Mouse (Mus musculus) NIH3T3 (cell line): ENCODE data around the gene Gm21969.

Experiments used
- DNase-seq: peaks from one replicate; pipeline ENCODE4 v3.0.0-alpha.2; 2012; ENCODE audit warnings: low read depth

Gm21969 gene

DNA sequence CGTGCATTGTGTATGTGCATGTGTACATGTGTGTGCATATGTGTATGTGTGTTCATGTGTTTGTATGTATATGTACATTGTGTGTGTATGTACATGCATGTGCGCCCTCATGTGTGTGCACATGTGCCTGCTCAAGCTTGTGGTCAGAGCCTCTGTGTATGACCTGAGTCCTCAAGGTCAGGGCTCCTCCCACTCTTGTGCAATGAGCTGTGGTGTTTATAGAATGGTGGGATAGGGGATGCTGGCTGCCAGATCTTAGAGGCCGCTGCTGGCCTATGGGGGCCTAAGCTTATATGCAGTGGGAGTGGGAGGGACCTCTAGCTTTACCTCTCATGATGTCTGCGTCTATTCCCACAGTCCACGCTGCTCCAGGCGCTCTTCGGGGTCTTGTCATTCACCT lies 17.3 kb upstream of the Gm21969 start:
- no peak for DNase-seq

DNA sequence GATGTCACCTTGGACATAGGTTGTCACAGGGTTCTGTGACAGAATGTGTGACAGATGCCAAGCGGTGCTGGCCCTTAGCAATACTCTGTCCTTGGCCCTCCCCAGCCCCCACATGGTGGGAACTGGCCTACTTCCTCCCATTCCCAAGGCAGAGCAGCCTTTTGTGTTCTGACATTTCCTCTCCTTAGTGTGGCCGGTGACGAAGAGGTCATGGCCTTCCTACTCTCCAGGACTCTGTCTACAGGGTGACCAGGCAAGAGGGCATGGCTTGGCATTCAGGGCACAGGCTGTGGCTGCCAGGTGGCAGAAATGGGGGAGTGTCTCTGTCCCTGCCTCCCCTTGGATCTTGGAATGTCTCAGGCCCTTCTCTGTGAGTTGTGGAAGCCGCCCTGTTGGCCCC lies 15.6 kb upstream of the Gm21969 start:
- DNase-seq: no peak

- no peak for DNase-seq
Observed at GRCm38 (mm10) chr4:139587773-139588172, 15.2 kb upstream of the Gm21969 start.

- DNase-seq: no peak
Observed at GRCm38 (mm10) chr4:139589351-139590027, 13.5 kb upstream of the Gm21969 start.

- DNase-seq: no peak
Observed at GRCm38 (mm10) chr4:139590446-139590845, 12.5 kb upstream of the Gm21969 start.

- no peak for DNase-seq
Observed at GRCm38 (mm10) chr4:139592895-139593294, 10.1 kb upstream of the Gm21969 start.

GRCm38 (mm10) chr4:139593383-139593782 lies 9.6 kb upstream of the Gm21969 start:
- DNase-seq: no peak

DNA sequence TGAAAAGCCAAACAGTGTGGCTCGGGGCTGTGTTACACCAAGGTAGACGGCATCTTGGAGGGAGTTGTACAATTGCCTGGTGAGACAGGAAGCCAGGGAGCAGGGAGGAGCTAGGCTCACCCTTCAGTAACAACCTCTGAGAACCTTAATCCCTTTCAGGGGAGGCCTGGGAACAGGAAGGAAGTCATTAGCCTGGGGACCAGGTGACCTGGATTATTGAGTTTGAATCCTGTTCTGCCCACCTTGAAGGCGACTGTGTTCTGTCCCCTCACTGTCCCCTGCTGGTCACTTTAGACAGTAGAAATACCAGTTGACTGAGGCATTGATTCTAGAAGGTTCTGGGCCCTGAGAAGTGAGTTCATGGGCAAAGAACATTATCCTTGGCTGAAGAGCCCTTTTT lies 8.9 kb upstream of the Gm21969 start:
- no peak for DNase-seq

DNA sequence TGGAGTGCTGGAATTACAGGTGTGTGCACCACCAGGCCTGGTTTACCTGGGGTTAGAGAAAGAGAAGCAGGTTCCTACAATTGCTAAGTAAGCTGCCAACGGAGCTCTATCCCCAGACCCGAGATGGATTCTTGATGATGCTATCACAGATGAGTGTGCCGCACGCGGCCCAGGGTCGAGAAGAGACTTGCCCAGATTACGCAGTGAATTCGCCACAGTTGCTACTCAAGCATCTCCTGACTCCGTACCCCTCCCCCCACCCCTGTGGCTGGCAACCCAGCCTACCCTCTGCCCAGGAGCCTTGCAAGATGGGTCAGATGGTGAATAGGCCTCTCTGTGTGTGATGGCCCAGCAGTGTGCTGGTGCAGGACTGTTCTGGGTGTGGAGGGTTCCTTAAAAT lies 6.3 kb upstream of the Gm21969 start:
- no peak for DNase-seq

GRCm38 (mm10) chr4:139597286-139598284 lies 5.4 kb upstream of the Gm21969 start:
- DNase-seq: no peak

DNA sequence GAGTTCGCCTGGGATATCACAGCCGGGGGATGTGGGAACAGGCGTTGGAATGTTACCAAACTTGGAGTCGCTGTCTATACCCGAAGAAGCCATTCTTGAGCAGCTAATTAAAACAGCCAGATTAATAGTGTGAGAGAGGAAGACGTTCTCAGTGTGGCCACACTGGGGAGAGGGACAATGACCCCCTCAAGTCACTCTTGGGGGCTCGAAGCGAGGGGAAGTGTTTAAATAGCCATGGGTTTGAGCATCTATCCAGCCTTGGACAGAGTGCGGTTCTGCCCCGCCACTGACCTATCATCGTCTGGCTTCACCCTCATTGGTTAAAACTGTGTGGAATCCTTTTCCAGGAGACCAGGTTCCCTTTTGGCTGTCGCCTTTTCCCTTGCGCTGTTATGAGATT lies 4.6 kb upstream of the Gm21969 start:
- no peak for DNase-seq

- peak; percentile 96 for DNase-seq
Observed at GRCm38 (mm10) chr4:139598950-139599518, 4.0 kb upstream of the Gm21969 start.

GRCm38 (mm10) chr4:139601519-139602356 lies 1.2 kb upstream of the Gm21969 start:
- peak; percentile 65 for DNase-seq

DNA sequence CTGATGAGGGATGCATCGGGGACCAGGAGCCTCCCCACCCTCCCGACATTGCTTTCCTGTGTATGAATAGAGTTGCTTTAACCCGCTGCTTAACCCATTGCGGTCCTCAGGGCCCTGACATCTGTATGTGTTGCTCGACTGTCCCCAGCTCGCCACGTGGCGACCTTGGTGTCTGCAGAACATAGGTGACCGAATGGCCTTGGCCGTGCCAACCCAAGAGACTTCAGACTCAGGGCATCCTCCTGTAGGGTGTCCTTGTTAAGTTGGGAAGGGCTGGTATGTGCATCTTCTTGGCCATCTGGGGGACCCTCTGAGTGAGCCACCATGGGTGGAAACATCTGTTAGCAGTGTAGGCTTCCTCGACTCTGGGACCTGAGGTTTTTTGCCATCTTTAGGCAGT lies 2.2 kb downstream of the Gm21969 start:
- no peak for DNase-seq

- DNase-seq: no peak
Observed at GRCm38 (mm10) chr4:139606732-139607131, 3.7 kb downstream of the Gm21969 start.

DNA sequence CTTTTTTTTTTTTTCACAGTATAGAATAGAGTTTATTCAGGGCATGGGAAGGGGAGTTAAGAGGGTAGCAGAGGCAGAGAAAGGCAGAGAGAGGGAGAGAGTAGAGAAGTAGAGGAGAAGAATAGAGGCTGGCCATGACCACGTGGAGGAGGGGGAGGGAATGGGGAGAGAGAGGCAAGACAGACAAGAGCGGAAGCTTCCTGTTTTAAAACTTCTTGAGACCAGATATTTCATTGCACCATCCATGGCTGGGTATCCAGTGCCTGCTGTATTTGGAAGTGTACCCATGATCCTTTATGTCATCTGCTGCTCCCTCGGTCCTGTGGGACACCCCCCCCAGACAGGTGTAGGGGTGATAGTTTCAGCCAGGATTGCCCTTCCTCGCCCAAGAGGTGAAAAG lies 6.0 kb downstream of the Gm21969 start:
- no peak for DNase-seq

DNA sequence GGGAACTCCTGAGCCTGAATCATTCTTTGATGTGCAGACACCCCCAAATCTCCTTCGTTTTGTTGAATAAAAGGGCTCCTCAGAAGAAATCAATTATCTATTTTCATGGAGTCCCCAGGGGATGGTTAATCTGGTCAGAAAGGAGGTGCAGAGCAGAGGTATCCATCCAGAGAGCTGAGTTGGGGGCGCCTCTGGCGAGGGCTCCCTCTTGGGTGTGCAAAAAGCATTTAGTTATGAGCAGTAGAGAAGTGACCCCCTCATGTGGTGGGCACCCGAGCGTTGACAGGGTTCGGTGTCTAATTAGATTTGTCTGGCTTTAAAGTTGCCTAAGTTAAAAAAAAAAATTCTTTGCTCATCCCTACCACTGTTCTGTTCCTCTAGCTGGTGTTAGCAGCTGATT lies 8.0 kb downstream of the Gm21969 start:
- no peak for DNase-seq

DNA sequence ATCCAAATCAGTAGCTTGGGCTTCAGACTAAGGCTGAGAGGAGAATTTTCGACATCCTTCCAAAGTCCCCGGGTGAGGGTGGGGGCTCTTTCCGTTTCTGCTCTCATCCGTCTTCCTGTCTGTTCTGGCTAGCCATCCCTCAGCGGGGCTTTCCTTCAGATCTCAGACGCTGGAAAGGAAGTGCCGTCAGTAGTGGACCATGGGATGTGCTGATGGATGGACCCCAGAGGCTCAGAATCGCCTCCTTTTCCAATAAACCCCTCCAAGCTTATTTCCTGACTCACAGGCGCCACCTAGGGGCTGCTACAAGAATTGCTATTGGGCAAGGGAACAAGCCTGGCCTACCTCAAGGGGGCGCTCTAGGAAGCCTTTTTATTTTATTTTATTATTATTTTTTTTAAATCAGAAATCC lies 8.6 kb downstream of the Gm21969 start:
- DNase-seq: peak; percentile 86

GRCm38 (mm10) chr4:139614524-139615260 lies 11.7 kb downstream of the Gm21969 start:
- no peak for DNase-seq

DNA sequence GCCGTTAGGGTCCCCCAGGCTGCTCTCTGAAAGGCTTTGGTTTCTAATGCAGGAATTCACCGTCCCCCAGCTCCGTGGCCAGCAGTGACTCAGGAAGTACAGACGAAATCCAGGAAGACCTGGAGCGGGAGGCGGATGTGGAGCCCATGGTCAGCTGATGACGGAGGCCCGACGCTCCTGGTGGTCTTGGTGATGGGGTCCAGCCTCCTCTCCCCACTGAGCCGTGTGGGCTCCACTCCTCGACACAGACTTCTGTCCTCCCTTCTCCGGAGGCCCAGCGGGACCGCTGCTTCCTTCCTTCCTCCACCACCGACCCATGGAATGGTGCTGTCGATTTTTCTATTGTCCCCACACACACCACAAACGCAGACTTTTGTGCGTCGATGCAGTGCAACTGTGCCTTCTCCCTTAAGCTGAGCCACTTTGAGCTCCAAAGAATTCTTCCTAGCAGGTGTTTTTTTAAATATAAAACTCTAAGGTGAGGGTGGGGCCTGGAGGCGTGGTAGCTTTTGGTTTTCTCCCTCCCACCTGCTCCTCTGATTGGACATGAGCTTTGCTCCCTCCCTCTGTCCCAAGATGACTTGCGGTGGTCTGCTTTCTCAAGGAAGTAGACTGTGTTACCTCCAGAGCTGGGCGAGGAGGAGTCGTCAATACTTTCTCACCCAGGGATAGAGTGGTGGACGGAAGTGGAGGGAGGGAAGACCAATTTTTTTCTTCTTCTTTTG lies 13.5 kb downstream of the Gm21969 start:
- no peak for DNase-seq

DNA sequence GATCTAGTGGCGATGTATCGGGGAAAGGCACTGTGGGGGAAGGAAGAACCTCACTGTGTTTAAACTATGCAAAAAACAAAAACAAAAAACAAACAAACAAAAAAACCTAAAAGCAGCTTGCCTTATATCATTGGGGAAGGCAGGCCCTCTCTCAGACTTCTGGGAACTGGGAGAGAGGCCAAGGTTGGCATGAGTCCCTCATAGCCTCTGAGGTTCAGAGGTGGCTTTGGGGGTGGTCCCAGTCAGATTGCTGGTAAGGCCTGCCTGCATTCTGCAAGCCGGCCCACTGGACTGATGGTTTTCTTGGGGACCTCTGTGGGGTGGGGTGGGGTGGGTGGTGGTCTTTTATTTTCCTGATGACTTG lies 14.0 kb downstream of the Gm21969 start:
- no peak for DNase-seq
